Mouse (Mus musculus) telencephalon, adult 2 months (tissue): ENCODE results near the gene Rep15.

ENCODE experiments used
- DNase-seq: peaks from one replicate; pipeline ENCODE4 v3.0.0-alpha.2; 2011; ENCODE audit warnings: low read depth, low spot score

Rep15 gene

GRCm38 (mm10) chr6:147032303-147032925 lies at the start of gene Rep15:
TSS of gene Rep15 (plus strand) at chr6:147032584.
- no peak for DNase-seq

GRCm38 (mm10) chr6:146984569-146984968 lies 47.8 kb upstream of the Rep15 start:
- peak; percentile 79 for DNase-seq

GRCm38 (mm10) chr6:146994236-146994635 lies 38.1 kb upstream of the Rep15 start:
- DNase-seq: no peak

- no peak for DNase-seq
These were observed 37.0 kb upstream of the Rep15 start for GRCm38 (mm10) chr6:146995391-146995790.

GRCm38 (mm10) chr6:146995878-146996277 lies 36.5 kb upstream of the Rep15 start:
- DNase-seq: no peak

DNA sequence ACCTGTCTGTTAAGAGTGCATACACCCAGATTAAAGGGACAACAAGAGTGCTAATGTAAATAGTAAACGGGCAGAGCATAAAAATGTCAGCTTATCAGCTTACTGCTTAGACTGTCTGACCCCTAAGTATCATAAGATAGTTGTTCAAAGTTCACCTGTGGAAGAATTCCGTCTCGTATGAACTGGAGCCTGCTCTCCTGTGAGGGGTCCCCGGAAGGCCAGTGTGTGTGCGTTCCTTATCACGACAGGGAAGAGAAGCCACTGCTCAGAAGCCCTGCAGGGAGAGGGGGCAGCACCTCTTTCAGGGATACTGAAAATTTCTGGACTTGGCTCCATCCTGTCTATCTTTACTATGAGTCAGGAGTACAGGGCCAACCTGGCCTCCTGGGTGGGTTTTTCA lies 35.4 kb upstream of the Rep15 start:
- DNase-seq: no peak

DNA sequence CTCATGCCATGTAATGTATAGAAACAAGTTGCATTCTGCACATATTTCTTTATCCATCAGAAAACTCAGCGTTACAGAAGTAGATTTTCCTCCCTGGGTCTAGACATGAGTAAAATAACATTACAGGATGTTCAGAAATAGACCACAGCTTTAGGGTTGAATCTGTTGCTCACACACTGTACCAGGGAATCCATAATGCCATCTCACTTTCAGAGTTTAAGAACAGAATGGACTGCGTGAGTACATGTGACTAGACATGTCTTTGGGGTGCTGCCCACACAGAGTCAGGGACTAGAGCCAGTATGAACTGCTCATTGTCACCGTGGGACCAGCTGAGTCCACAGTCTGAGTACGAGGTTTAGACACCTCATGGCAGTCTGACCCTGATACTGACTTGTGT lies 33.7 kb upstream of the Rep15 start:
- DNase-seq: no peak

GRCm38 (mm10) chr6:146999302-146999701 lies 33.1 kb upstream of the Rep15 start:
- DNase-seq: peak; percentile 59

GRCm38 (mm10) chr6:146999755-147000154 lies 32.6 kb upstream of the Rep15 start:
- DNase-seq: no peak

GRCm38 (mm10) chr6:147008148-147008547 lies 24.2 kb upstream of the Rep15 start:
- DNase-seq: no peak

DNA sequence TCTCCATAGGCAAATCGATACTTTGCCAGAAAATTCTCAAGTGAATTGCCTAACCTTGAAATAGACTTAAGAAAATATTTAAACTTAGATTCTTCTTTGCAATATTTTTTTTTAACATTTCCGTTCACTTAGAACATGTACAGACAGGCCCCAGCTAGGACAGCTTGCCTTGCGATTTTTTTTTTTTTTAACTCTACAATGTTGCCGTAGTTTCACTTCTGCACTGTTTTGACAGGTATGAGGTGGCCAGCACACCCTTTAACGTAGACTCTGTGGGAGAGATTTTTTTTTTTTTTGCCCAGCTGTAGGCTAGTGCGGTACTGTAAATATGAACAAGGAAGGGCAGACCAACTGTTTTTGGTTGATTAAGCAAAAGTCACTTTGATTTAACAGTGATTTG lies 22.0 kb upstream of the Rep15 start:
- no peak for DNase-seq

DNA sequence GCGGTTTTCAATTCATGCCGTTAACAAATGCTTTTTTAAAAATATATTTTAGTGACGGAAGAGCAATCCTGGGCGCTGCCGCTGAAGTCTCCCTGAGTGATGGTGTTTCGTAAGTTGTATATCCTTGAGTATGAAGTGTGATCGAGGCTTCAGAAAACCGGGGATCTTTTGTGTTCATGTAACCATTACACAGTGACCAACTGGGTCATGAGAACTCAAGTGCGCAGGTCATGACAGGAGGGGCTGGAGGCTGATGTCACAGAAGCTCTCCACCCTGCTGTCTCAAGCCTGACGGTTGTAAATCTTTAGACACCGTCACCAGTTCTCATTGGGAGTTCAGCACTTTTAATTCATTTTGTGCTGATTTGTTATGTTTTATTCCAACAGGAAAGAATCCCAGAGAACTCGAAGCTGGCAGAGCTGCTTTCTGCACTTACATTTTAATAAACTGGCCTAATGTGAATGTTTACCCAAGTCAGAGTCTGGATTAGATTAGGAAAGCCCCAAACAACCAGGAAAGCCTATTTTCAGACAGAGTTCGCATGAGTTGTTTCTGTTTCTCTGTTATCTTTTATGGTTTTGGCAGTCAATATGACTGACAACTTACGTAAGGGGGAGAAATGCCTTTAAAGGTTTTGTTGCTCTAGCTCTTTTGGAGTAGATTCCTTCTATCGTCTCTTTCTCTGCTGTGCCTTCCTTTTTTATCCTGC lies 21.4 kb upstream of the Rep15 start:
- DNase-seq: no peak

DNA sequence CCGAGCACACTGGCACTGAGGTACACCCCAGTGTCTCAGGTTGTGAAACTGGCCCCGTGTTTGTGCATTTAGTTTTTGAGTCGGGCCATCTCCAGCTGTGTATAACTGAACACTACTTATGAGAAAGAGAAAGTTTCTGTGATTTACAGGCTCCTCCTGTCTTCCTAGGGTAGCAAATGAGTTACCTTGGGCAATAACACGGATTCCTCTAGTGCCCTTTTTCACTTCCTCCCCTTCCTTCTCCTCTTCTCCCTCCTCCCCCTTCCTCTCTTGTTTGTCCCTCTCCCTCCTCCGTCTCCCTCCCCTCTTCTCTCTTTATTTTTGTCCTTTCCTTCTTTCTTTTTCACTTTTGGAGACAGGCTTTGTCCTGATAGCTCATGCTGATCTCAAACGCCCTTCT lies 20.8 kb upstream of the Rep15 start:
- DNase-seq: no peak

DNA sequence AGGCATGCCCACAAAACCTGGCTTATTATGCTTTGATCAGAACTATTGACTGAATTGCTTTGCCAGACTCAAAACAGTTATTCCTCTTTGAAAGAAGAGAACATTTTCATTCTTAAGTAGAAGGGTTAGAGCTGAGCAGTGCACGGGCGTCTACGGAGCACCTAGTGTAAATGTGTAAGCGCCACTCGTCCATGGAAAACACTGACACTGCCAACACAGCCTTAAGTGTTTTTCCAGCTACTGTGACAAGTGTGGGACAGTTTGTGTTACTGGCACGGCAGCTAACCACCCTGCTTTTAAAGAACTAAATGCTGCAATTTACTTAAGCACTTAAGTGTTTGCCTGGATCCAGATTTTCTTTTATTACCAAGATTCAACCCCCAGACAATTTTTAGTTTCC lies 20.4 kb upstream of the Rep15 start:
- DNase-seq: no peak

- DNase-seq: no peak
These were observed 18.8 kb upstream of the Rep15 start for GRCm38 (mm10) chr6:147013546-147013945.

DNA sequence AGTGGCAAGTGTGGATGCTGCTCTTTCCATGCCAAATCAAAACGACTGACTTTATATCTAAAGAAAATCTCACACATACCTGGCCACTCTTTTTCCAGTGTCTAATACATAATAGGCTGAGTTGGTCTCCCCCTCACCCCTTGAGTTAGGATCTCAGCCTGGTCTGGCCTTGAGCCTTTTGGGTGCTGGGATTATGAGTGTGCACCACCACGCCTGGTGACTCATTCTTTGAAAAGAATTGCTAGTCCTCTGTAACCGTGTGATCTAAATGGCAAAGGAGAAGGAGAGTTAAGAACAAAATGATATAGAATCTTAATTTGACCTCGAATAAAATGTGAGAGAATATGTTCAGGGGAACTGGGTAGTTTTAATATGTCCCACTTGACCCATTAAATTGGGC lies 14.5 kb upstream of the Rep15 start:
- DNase-seq: no peak

DNA sequence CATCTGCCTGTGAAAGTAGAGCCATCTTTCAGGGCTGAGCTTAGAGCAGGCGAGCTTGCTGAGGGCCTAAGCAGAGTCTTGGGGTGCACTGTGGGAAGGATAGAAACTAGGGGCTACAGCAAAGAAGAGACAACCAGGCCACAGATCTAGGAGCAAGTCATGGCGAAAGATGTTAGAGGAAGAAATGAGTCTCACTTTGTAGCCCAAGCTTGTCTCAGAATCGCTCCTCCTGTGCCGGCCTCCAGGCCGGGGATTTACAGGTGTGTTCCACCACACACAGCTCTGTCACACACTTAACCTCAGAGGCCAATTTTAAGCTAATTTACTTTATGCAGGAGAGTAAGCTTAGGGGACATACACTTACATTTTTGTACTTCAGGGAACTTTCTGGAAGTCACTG lies 14.0 kb upstream of the Rep15 start:
- no peak for DNase-seq

- no peak for DNase-seq
These were observed 11.2 kb upstream of the Rep15 start for GRCm38 (mm10) chr6:147021181-147021580.

GRCm38 (mm10) chr6:147022375-147023132 lies 9.8 kb upstream of the Rep15 start:
- no peak for DNase-seq

GRCm38 (mm10) chr6:147023133-147023395 lies 9.3 kb upstream of the Rep15 start:
- no peak for DNase-seq

- no peak for DNase-seq
These were observed 8.8 kb upstream of the Rep15 start for GRCm38 (mm10) chr6:147023568-147023967.

DNA sequence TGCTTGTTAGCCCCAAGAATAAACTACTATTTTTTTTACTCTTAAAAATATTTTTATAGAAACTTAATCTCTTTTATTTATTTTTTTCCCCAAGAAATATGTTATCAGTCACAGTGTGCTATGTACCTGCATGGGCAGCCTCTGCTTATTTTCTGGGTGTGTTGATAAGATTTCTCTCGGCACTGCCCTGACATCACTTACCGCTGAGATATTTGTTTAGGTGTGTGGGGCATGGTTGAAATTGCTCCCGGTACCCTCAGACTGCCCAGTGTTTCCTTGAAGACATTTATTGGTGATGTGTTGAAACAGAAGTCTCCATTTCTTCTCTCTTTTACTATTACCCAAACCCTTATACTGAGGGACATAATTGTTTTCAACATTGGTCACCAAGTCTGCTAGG lies 7.6 kb upstream of the Rep15 start:
- no peak for DNase-seq

DNA sequence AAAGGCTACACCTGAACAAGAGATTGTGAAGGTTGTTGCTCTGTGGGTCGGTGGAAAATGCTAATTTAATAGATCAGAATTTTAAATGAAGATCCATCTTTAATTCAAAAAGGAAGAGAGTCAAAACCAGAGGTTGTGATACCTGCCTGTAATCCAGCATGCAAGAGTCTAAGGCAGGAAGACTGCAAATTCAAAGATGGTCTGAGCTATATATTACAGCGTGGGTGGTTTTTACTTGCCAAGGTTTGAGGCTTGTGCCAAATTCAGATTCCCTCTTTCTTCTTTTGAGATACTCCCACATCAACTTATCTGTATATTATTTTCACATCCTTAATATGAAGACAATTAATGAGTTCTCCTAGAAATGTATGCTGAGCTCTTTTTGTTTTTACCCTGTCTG lies 4.0 kb upstream of the Rep15 start:
- no peak for DNase-seq
